Mouse (Mus musculus) small intestine, adult 2 months (tissue): ENCODE measurements around the gene Sepsecs. TPM values are rescaled to one million over a fixed set of nuclear protein-coding genes. Genes with fewer than 3 reads are reported as not detected.

Source experiments
- H3K27ac ChIP-seq: fragments of 200-500 bp; 2 replicates; pipeline ENCODE4 v1.5.1; 2012; ENCODE audit warnings: low read depth, low read length, control low read depth, inconsistent platforms; ENCODE audit not compliant: insufficient read depth
- H3K27me3 ChIP-seq: fragments of 200-500 bp; 2 replicates; pipeline ENCODE4 v1.6.1; 2012; ENCODE audit warnings: mild to moderate bottlenecking, moderate library complexity, low read length, inconsistent platforms; ENCODE audit not compliant: control insufficient read depth, insufficient read depth
- H3K36me3 ChIP-seq: fragments of 200-500 bp; 2 replicates; pipeline ENCODE4 v1.6.1; 2012; ENCODE audit warnings: mild to moderate bottlenecking, low read length, control low read depth, inconsistent platforms; ENCODE audit not compliant: control insufficient read depth, insufficient read depth
- H3K4me1 ChIP-seq: fragments of 200-500 bp; 2 replicates; pipeline ENCODE4 v1.6.1; 2012; ENCODE audit warnings: low read length, inconsistent platforms, mixed read lengths; ENCODE audit not compliant: control insufficient read depth, insufficient read depth, insufficient read length
- H3K4me3 ChIP-seq: fragments of 200-500 bp; 2 replicates; pipeline ENCODE4 v1.5.1; 2012; ENCODE audit warnings: low read depth, mild to moderate bottlenecking, control low read depth, inconsistent platforms, low read length, moderate library complexity
- CTCF ChIP-seq: fragments of 200-500 bp; IDR thresholded peaks from 2 replicates; pipeline ENCODE4 v1.5.1; 2012; ENCODE audit warnings: low read depth, mild to moderate bottlenecking, control low read depth, inconsistent platforms, low read length, moderate library complexity, mixed read lengths; ENCODE audit not compliant: insufficient replicate concordance, insufficient read length; ENCODE audit errors: extremely low read depth
- POLR2A ChIP-seq: fragments of 200-500 bp; IDR thresholded peaks from 2 replicates; pipeline ENCODE4 v1.6.1; 2012; ENCODE audit warnings: low read depth, mild to moderate bottlenecking, control low read depth, inconsistent platforms, low read length, moderate library complexity
- WGBS: fragments of 180-500 bp; shearing (Covaris S2); methylation state at CpG from one replicate; pipeline ENCODE4 v1.1.7; 2018; 5-methylcytosine and 5-hydroxymethylcytosine counted together
- polyA plus RNA-seq: library from polyadenylated mRNA; depleted of rRNA; stranded (reverse); fragments of >200 nt; gene quantifications from 2 replicates; pipeline ENCODE4 v1.2.3, GENCODE M21; 2012

The Sepsecs gene
- polyA plus RNA-seq, 1 experiment, result 4.1 TPM

- H3K36me3 ChIP-seq, result 0 out of 2 replicates have a peak, but pooled peaks cover 1% of the 10 kb centered on the region
- H3K4me1 ChIP-seq, result no peaks in the 10 kb centered on the region
- TF ChIP-seq POLR2A (no peak), CTCF (peak; percentile 70)
- no peak overlapping the region for H3K4me3 ChIP-seq
- H3K27me3 ChIP-seq, result no peaks in the 10 kb centered on the region
- 18% methylated on average over 8 of the region's 8 CpGs for WGBS
- no peak overlapping the region for H3K27ac ChIP-seq
Observed at GRCm38 (mm10) chr5:52634017-52634416, 35.5 kb downstream of the Sepsecs start.

GRCm38 (mm10) chr5:52630541-52630940, 39.0 kb downstream of the Sepsecs start:
- no peaks in the 10 kb centered on the region for H3K27me3 ChIP-seq
- H3K36me3 ChIP-seq, result no peaks in the 10 kb centered on the region
- H3K27ac ChIP-seq, result no peak overlapping the region
- H3K4me3 ChIP-seq, result no peak overlapping the region
- TF ChIP-seq POLR2A, result no peak
- TF ChIP-seq CTCF, result no peak
- WGBS, result 88% methylated on average over 1 of the region's 1 CpGs
- H3K4me1 ChIP-seq, result peaks cover 4% of the 10 kb centered on the region; the same call in 1 of the 2 replicates

- Histone ChIP-seq H3K27ac (no peak overlapping the region), H3K4me3 (no peak overlapping the region), H3K4me1 (peaks cover 14% of the 10 kb centered on the region; the same call in 1 of the 2 replicates), H3K27me3 (no peaks in the 10 kb centered on the region), H3K36me3 (no peaks in the 10 kb centered on the region)
- TF ChIP-seq CTCF (no peak), POLR2A (no peak)
- 72% methylated on average over 6 of the region's 6 CpGs for WGBS
Observed at GRCm38 (mm10) chr5:52629214-52629613, 40.3 kb downstream of the Sepsecs start.

- H3K4me1 ChIP-seq, result peaks cover 14% of the 10 kb centered on the region; the same call in 1 of the 2 replicates
- 72% methylated on average over 3 of the region's 3 CpGs for WGBS
- no peak for TF ChIP-seq CTCF
- H3K4me3 ChIP-seq, result no peak overlapping the region
- no peaks in the 10 kb centered on the region for H3K27me3 ChIP-seq
- H3K36me3 ChIP-seq, result no peaks in the 10 kb centered on the region
- no peak overlapping the region for H3K27ac ChIP-seq
Observed at GRCm38 (mm10) chr5:52628783-52629182, 40.7 kb downstream of the Sepsecs start.

GRCm38 (mm10) chr5:52627713-52628112, 41.8 kb downstream of the Sepsecs start:
- H3K27me3 ChIP-seq, result no peaks in the 10 kb centered on the region
- no peak for TF ChIP-seq POLR2A
- TF ChIP-seq CTCF, result no peak
- no peak overlapping the region for H3K27ac ChIP-seq
- 87% methylated on average over 8 of the region's 8 CpGs for WGBS
- H3K4me3 ChIP-seq, result no peak overlapping the region
- no peaks in the 10 kb centered on the region for H3K36me3 ChIP-seq
- H3K4me1 ChIP-seq, result peaks cover 14% of the 10 kb centered on the region; the same call in 1 of the 2 replicates

- H3K4me1 ChIP-seq, result peaks cover 14% of the 10 kb centered on the region; the same call in 1 of the 2 replicates
- no peaks in the 10 kb centered on the region for H3K36me3 ChIP-seq
- TF ChIP-seq POLR2A (no peak), CTCF (no peak)
- no peak overlapping the region for H3K27ac ChIP-seq
- H3K27me3 ChIP-seq, result no peaks in the 10 kb centered on the region
- no peak overlapping the region for H3K4me3 ChIP-seq
- 26% methylated on average over 8 of the region's 8 CpGs for WGBS
Observed at GRCm38 (mm10) chr5:52626092-52626491, 43.4 kb downstream of the Sepsecs start.

GRCm38 (mm10) chr5:52624956-52625355, 44.6 kb downstream of the Sepsecs start:
- Histone ChIP-seq H3K27me3 (no peaks in the 10 kb centered on the region), H3K27ac (no peak overlapping the region), H3K4me3 (no peak overlapping the region), H3K36me3 (no peaks in the 10 kb centered on the region), H3K4me1 (peaks cover 14% of the 10 kb centered on the region; the same call in 1 of the 2 replicates)
- no peak for TF ChIP-seq CTCF
- TF ChIP-seq POLR2A, result no peak
- WGBS, result 47% methylated on average over 1 of the region's 1 CpGs
